Mouse (Mus musculus) frontal cortex, adult (tissue): ENCODE measurements around the gene Hck.
A peak's percentile ranks its signal among the peaks of the same experiment; 100 is the strongest.

Source experiments
- ATAC-seq: cut with Nextera tagmentation; 2 replicates; pipeline ENCODE4 v1.9.2; 2017; ENCODE audit warnings: mild to moderate bottlenecking, moderate library complexity, mixed read lengths; ENCODE audit not compliant: low TSS enrichment

Hck gene

DNA sequence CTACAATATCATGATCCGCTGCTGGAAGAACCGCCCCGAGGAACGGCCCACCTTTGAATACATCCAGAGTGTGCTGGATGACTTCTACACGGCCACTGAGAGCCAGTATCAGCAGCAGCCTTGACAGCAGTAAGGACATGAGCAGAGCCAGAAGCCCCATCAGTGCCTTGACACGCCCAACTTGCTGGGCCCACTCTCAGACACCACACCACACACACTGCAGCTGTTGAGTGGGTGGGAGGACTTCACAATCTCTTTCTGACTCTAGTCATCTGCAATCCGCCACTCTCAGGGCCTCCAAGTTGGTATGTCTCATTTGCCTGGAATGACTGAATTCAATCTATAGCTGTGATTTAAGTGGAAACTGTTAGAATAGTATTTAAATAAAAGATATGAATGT is 42.8 kb downstream of the Hck start:
- peak; percentile 85 for ATAC-seq

DNA sequence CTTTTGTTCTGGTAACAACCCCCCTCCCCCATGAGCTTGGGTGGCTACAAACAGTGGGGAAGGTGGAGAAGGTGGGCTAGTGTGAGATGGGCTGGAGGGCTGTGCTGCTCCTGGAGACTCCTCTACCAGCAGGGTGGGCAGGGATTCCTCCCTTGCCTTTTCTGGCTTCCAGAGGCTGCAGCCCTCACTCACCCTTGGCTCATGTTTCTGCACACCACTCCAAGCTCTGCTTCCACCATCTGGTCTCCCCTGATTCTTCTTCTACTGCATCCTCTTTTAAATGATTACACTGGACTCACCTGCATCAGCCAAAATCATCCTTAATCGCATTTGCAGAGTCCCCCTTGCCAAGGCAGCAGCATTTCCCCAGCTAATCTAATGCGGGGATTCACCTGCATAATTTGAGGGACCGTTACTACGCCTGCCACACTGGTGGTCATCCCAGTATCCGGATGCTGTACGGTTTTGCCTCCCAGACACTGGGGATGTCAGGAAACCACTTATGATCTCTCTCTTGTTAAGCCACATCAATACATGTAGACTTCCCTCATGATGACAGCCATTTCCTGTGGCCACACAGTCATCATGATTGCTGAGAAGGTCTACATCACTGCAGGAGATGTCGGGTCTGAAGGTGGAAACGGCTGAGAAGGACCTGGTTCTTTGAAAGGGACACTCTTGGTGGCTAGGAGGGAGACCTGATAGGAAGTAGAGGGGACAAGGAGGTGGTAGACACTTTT is 43.8 kb downstream of the Hck start:
- ATAC-seq: no peak

DNA sequence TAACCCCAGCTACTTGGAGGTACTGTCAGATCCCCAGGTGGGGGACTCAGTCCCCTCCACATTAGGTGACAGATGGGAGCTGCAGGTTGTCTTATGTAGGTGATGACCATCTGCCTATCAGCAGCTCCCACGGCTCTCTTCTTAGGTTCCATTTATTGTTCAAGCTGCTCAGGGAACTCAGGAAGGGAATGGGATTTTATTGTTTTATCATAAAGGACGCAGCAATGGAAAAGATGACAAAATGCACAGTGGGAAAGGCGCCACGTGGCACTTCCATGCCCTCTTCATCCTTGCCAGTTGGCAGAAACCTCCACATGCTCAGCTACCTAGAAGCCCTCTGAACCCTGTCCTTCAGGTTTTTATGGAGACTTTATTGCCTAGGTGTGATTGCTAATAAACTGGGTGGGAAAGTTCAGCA is 44.8 kb downstream of the Hck start:
- ATAC-seq: no peak

DNA sequence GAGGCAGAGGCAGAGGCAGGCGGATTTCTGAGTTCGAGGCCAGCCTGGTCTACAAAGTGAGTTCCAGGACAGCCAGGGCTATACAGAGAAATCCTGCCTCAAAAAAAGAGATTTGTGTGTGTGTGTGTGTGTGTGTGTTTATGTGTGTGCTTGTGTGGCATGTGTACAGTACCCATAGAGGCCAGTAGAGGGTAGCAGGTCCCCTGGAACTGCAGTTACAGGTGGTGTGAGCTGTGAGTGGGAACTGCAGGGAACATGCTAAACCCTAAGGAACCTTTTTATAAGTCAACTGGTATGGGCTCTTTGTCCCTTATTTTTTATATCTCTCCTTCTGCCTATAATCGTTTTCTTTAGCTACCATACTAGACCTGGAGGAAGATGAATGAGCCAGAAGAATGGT is 49.0 kb downstream of the Hck start:
- ATAC-seq: no peak

DNA sequence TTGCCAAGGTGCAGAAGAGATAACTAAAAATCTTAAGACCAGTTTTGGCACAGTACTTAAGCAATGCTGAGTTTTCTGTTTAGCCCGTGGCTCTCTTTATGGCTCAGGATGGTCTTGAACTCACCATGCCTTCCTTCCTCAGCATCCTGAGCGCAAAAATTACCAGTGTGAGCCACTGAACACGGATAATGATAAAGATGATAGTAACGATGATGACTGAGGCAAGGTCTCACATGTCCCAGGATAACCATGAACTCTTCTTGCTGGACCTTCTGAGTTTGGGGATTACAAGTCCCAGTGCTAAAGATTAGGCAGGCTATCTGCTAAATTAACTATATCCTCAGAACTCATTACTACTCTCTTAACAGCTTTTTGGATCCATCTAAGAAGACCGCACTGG is 51.9 kb downstream of the Hck start:
- no peak for ATAC-seq

DNA sequence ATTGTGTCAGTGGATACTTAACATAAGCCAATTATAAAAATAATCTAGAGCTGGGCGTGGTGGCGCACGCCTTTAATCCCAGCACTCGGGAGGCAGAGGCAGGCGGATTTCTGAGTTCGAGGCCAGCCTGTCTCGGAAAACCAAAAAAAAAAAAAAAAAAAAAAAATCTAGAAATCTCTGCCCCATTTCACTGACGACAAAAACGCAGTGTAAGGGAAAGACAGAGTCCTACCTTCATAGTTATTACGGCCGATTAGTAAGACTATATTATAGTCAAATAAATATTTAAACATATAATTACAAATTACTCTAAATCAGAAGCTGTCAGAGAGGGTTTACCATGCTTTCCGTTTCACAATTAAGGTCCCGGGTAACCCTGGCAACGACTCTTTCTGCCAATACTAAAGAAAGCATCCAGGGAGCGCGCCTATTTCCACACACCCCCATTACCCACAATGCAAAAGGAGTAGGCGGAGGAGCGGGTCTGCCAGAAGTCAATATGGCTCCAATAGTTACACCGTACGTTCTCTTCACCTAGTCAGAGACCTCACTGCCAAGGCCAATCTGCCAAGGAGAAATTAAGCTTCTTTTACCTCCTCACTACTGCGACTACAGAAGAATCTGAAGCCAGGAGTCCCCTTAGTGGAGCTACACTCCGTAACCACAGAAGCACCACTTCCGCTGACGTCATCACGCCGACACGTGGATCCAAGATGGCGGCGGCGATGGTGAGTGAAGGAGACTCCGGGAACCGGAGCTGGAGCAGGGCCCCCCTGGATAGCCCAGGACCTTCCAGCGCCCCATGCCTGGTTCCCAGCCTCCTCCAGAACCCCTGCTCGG is 52.8 kb downstream of the Hck start, which contains the start of gene Tm9sf4:
Tm9sf4 (plus strand) TSS at position 460 of the 840 bp plus-strand sequence.
- ATAC-seq: peak; percentile 96

DNA sequence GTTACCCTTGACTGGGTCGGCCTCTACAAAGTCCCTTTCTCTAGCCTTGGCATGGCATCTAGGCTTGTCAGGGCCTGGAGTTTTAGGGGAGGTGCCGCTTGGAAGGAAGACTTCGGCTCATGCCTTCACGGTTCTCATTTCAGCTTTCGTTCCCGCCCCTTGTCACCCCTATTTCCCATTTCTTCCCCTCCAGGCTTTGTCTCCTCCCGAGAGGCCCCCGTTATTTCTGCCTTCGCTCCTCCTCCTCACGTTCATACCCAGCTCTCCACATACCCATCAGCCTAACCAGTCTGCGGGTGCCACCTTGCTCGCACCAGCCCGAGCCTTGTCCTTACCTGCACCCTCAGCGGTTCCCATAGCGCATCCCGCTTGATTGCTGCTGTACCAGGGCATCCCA is 53.4 kb downstream of the Hck start:
- ATAC-seq: peak; percentile 66

DNA sequence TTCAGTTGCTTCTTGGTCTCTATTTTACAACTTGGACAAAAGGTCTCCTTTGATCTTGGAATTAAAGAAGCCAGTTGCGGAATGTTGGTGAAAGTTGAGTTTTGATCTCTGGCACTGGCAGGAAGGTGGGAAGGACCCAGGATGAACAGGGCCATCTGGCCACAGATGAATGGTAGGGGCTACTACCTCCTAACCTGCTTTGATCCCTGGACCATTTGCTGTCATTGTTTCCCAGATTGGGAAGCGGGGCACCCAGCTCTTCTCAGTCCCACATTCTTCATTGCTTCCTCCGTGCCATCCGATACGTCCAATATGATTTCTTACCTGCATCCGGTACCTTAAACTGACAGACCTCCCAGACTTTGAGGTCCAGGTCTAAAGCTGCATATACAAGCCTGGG is 58.9 kb downstream of the Hck start:
- ATAC-seq: no peak

DNA sequence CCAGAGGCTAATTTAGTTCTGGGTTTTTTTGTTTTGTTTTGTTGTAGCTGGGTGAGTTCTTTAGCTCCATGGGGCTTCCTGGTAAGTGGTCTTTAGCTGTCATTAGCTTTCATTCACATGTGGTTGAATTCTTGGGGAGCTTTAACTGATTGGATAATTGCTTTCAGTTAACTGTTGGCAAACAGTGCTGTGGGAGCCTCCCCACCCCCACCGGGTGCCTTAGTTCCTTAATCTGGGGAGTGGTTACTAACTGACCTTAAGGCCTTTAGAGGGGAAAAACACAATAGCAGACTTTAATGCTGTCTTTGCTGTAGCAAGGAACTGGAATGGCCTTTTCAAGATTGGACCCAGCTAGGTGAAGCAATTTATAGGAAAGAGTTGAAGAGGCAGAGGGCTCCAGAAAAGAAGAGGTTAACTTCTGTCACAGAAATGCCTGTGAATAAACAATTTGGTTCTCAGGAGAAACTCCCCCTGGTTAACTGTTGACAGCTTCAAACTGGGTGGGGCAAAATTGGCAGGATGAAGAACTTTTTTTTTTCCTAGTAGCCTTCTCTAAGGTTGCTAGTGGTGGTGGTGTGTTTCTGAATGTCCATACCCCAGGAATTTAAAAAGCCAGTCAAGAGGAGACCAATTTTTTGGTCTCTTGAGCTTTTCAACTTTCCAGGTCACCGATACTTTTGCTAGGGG is 60.0 kb downstream of the Hck start:
- no peak for ATAC-seq

DNA sequence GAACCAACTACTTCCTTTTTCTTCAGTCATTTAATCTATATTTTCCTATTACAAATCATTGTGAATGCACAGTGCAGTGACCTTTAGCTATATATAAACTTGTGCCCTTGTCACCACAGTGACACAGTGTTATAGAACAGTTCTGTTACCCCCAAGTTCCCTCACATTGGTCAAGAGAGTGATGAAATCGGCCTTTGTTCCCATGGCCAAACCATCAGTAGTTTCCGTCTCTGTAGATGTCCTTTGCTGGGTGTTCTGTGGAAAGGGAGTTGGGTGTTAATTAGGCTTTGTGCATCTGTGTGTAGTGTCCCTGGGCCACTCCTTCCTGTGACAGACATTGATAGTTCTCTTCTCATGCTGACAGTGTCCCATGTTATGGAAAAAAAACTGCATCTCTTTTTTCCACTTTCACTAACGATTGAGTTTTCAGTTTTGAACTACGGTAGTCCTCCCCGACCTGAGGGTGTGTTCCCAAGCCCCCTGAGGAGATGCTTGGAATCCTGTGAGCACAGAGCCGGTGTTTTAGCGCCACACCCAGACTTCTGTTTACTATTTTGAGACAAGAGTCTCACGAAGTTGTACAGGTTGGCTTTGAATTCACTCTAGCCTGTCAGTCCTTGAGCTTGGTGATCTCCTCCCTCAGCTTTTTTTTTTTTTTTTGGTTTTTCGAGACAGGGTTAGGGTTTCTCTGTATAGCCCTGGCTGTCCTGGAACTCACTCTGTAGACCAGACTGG is 62.4 kb downstream of the Hck start:
- no peak for ATAC-seq

DNA sequence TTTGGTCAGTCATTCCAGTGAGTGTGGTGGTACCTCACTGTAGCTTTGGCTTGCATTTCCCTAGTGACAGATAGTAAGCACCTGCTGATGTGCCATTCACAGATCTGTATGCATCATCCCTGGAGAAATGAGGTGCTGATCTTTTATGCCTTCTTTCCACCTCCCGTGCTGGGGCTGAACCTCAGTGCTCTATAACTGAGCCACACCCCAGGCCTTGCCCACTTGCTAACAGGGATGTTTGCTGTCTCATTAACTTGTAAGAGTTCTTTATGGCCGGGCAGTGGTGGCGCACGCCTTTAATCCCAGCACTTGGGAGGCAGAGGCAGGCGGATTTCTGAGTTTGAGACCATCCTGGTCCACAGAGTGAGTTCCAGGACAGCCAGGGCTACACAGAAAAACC is 63.7 kb downstream of the Hck start:
- no peak for ATAC-seq

DNA sequence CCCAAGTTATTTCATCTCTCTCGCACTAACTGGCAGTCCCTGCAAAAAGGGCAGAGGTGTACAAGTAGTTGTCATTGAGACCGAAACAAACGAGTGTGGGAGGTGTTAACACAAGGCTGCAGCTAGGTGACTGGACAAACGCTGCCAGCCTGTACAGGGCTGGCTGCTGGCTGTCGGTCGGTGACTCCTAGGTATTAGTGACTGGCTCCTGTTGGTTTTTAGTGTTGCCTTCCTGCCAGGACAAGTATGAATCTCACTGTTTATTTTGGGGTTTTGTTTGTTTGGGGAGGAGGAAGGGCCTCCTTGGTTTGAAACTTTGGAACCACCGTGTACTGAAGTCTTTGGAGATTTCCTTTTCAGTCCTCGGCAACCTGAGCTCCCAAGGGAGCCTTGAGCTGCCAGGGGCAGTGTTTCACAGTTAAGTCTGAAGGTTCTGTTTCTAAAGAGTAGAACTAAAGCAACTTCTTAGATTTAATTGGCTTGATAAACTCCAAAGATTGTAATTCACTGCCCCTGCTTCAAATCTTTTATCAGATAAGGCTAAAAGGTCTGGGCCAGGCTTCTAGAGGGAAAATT is 67.8 kb downstream of the Hck start:
- ATAC-seq: no peak

DNA sequence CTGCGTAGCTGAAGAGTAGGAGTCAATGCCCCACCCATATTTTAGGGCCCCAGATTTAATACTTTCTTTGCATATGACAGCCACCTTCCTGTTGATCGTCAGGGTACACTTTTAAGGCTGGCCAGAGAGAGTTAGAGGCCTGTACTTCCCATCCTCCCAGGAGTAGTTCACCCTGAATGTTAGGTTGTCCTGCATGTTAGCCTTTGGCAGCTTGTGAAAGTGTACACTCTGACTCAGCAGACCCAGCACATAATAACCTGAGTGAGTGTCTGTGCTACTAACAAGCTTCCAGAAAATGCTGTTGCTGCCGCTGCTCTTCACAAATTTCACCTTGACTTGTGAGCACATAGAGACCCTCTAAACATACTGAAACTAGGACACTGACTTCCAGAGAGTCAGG is 68.9 kb downstream of the Hck start:
- ATAC-seq: no peak

DNA sequence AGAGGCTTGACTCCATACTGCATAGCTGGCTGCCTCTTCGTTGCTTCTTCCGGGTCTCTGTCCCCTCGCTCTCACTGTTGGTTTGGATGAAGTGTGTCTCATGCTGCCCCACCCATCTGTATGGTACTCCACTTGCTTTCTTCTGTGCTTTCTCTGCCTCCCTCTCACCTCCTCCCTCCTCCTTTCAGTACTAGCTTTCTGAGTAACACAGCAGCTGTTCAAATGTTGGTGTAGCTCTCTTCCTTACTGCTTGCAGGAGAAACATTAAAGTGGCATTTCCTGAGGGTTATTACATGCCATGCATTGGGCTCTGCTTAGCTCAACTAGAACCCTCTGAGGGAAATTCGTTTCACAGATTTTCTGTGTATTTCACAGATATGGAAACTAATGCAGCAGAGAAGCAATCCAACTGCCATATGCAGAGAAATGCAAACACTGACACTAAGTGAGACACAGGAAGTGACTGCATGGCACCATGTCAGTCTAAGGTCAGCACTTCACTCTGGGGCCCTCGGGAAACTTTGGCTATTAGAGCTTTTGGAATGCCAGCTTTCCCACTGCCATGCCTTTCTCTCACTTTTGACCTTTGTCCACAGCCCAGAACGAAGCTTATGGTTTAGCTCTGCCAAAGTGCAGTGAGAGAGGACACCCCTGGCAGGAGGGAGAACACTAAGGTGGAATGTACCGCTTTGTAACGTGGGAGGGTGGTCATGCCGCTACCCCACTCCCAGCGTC is 71.0 kb downstream of the Hck start:
- peak; percentile 98 for ATAC-seq

DNA sequence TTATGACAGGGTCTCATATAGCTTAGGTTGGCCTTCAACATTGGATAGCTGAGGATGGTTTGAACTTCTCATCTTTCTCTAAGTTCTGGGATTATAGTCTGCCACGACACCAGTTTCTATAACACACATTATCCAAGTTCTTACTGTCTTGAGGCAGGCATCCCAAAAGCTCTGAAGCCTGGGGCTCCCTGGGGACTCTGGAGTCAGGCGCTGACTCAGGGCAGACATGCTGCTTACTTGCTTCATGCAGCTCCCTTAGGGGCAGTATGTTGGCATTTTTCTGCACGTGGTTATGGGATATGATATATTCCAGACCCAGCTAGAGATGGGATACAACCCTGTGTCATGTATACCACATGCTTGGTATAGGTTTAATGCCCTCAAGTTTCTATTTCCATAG is 71.7 kb downstream of the Hck start:
- ATAC-seq: no peak

DNA sequence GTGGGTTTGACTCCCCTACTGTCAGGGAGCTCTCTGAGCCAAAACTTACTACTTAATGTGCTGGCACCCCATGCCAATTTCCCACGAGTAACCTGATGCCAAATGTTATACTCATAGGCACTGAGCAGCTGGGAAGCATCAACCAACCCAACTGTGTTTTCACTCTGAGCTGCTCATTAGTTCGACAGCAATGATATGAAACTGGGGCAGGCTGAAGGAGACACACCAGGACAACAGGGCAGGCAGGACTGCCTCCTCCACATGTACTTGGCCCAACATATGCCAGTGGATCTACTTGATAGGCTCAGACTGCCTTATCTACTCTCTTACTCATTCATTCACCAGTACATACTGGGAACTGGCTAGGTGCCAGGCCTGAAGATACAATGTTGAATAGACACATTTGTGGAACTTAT is 77.9 kb downstream of the Hck start:
- ATAC-seq: peak; percentile 77

DNA sequence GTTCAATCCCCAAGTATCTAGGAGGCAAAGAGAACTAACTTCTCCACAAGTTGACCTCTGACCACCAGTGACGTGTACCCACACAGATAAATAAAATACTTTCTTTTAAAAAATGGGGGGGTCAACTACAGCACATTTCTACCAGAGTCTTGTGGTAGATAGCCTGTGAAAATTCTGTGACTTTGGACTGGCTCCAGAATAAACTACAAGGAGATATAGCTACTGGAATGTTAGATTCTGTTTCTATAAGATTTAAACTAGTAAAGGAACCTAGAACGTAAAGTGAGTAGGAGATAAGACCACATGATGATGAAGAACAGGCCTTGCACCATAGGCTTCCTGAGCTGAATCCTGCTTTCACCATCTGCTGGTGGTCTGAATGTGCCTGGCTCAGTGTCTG is 79.6 kb downstream of the Hck start:
- ATAC-seq: no peak

DNA sequence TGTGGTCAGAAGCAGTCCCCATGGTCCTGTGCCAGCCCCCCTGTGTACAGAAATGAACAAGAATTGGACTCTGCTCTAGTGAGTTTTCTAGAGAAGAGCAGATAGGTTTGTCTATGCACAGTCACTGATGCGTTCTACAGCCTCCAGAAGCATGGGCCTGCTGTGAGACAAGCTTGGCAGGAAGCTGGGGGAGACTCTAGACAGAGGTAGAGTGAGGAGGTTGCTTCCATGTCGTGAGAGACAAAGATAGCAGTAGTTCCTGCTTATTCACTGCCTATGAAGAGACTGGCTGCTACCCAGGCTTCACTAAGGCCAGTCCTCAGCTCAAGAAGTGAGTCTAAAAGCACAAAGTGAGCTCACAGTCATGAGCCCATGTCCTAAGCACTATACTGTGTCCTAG is 83.0 kb downstream of the Hck start:
- ATAC-seq: peak; percentile 92

DNA sequence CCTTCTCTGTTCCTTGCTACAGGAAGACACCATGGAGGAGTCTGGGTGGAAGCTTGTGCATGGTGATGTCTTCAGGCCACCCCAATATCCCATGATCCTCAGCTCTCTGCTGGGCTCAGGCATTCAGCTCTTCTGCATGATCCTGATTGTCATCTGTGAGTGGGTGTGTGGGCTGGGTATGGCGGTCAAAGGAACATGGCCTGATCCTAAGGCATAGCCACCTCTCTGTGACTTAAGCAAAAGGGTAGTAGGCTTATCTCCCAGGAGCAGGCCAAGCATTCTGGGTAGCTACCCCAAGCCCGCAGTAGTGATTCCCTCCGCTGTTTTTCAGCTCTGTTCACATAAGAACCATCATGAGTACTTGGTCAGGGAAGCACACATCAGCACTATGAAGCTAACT is 86.0 kb downstream of the Hck start:
- ATAC-seq: no peak

DNA sequence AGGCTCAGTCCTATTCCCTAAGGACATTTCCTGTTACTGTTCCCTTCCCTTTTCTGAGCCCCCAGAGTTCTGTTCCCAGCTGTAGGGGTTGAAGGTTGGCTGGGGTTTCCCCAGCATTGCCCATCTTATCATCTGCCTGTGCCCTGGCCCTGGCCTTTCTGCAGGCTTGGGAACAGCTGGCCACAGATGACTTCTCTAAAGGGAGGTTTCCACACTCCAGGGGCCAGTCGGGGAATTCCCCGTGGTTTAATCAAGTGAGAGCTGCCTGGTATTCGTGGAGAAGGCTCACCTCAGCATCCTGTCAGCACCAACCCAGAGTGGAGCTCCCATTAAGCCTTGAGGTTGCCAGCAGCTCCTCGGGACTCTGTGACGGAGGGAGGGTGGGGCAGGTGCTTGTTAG is 90.2 kb downstream of the Hck start:
- no peak for ATAC-seq

DNA sequence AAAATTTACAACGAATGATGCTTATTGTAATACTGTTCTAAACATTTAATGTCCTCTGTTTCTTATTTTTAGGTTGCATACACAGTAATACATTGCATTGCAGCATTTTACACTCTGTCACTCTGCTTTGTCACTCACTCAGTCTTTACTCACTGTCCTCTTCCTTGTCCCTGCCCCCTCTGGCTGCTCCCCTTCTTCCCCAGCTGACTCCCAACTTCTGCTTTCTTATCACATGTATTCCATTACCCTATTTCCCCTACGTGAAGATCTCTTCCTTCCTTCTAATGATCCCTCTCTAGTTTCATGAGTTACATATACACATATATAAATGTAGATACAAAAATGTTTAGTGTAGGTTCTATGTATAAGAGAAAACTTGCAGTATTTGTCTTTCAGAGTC is 90.8 kb downstream of the Hck start:
- ATAC-seq: no peak
